Mouse (Mus musculus) cerebellum, postnatal 4 days (tissue): Measurements from ENCODE around the gene Ogfod2.

ENCODE experiments used
- DNase-seq, 2 experiments: peaks; one replicate each; pipeline ENCODE4 v3.0.0; 2022; ENCODE audit warnings: low spot score in 2 of 2, mixed read lengths in 1 of 2

Ogfod2 gene

GRCm38 (mm10) chr5:124150895-124151294, 38.8 kb downstream of the Ogfod2 start:
- no peak for DNase-seq

GRCm38 (mm10) chr5:124152734-124153133, 40.6 kb downstream of the Ogfod2 start:
- no peak for DNase-seq

GRCm38 (mm10) chr5:124155943-124156342, 43.8 kb downstream of the Ogfod2 start:
- DNase-seq, result no peak

GRCm38 (mm10) chr5:124158305-124158704, 46.2 kb downstream of the Ogfod2 start:
- no peak for DNase-seq

- no peak for DNase-seq
These were observed 47.4 kb downstream of the Ogfod2 start for GRCm38 (mm10) chr5:124159453-124159852.

GRCm38 (mm10) chr5:124161831-124162230, 49.7 kb downstream of the Ogfod2 start:
- DNase-seq, result peak in 1 of 2 experiments; percentile 52

GRCm38 (mm10) chr5:124162577-124162976, 50.5 kb downstream of the Ogfod2 start:
- DNase-seq, result peak in 1 of 2 experiments; percentile 82

- no peak for DNase-seq
These were observed 51.3 kb downstream of the Ogfod2 start for GRCm38 (mm10) chr5:124163445-124163844.
